Comparison of ENCODE assay signal across 32 mouse cellular contexts in the genomic region with DNA sequence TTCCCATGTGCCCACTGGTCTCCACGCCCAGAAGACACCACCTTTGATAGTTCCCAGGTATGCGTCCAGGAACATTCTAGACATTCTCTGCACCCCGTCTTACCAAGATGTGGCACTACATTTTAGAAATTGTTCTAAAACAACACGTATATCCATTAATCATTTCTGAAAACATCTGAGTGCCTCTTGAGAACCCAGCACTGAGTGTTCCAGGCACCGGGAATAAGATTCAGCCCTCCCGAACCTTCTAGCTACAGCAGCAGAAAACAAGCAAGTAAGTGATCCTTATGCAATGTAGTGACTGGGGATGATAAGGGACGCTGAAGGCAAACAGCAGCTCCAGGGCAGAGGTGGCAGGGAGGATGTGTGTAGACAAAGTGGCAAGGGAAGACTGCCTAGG. TPM values are rescaled to one million over a fixed set of nuclear protein-coding genes. Genes with fewer than 3 reads are reported as not detected.
"Had no signal": no experiment of that assay in that cellular context is flagged by ENCODE, and none has a peak within 500 bp of the region (broad histone marks: within the 10 kb centered on the region; RNA-seq: fewer than 3 reads in every experiment).

No protein-coding gene starts in this region.

- H3K27ac ChIP-seq: embryonic facial prominence, embryonic 10.5 days; embryonic facial prominence, embryonic 12.5 days; embryonic facial prominence, embryonic 13.5 days; embryonic facial prominence, embryonic 15.5 days; forebrain, embryonic 10.5 days; forebrain, embryonic 12.5 days; forebrain, embryonic 13.5 days; forebrain, embryonic 15.5 days; gastrocnemius, adult 2 months; heart, adult 2 months had no signal

- H3K9ac ChIP-seq: embryonic facial prominence, embryonic 12.5 days; embryonic facial prominence, embryonic 13.5 days; embryonic facial prominence, embryonic 15.5 days; forebrain, embryonic 12.5 days; forebrain, embryonic 13.5 days; forebrain, embryonic 15.5 days; forebrain, postnatal 0 days had no signal

- H3K4me2 ChIP-seq: embryonic facial prominence, embryonic 12.5 days; embryonic facial prominence, embryonic 13.5 days; embryonic facial prominence, embryonic 15.5 days; forebrain, embryonic 12.5 days; forebrain, embryonic 13.5 days; forebrain, embryonic 15.5 days had no signal

- H3K36me3 ChIP-seq: embryonic facial prominence, embryonic 10.5 days; embryonic facial prominence, embryonic 12.5 days; embryonic facial prominence, embryonic 13.5 days; embryonic facial prominence, embryonic 15.5 days; forebrain, embryonic 10.5 days; forebrain, embryonic 12.5 days; forebrain, embryonic 15.5 days had no signal

- ATAC-seq: forebrain, embryonic 13.5 days; forebrain, embryonic 14.5 days; forebrain, embryonic 15.5 days; forebrain, embryonic 16.5 days; forebrain, postnatal 0 days had no signal

- H3K27me3 ChIP-seq: embryonic facial prominence, embryonic 12.5 days; embryonic facial prominence, embryonic 15.5 days; forebrain, embryonic 13.5 days; forebrain, embryonic 15.5 days had no signal

- H3K9me3 ChIP-seq: embryonic facial prominence, embryonic 10.5 days; embryonic facial prominence, embryonic 12.5 days; embryonic facial prominence, embryonic 13.5 days; embryonic facial prominence, embryonic 15.5 days; forebrain, embryonic 10.5 days; forebrain, embryonic 12.5 days; forebrain, embryonic 13.5 days; forebrain, embryonic 15.5 days had no signal

- DNase-seq: cerebellum, adult 8-10 months; cerebellum, adult 9-10 months; cerebellum, adult 9-11 months; cerebellum, postnatal 10 days; cerebellum, postnatal 14 days; cerebellum, postnatal 25 days; cerebellum, postnatal 36 days; embryo, embryonic 11 days; forebrain, postnatal 0 days; gastrocnemius, adult 2 months; gastrocnemius, postnatal 10 days; gastrocnemius, postnatal 14 days; gastrocnemius, postnatal 25 days; gastrocnemius, postnatal 36 days; heart, adult 18-20 months; heart, adult 2 months had no signal

- H3K4me3 ChIP-seq: embryonic facial prominence, embryonic 10.5 days; embryonic facial prominence, embryonic 12.5 days; embryonic facial prominence, embryonic 13.5 days; embryonic facial prominence, embryonic 15.5 days; erythroblast, embryonic 14.5 days; forebrain, embryonic 10.5 days; forebrain, embryonic 12.5 days; forebrain, embryonic 13.5 days; forebrain, embryonic 15.5 days; gastrocnemius, adult 2 months; heart, adult 2 months had no signal

- H3K4me1 ChIP-seq: embryonic facial prominence, embryonic 12.5 days; embryonic facial prominence, embryonic 13.5 days; embryonic facial prominence, embryonic 15.5 days; forebrain, embryonic 10.5 days; forebrain, embryonic 12.5 days; forebrain, embryonic 13.5 days; forebrain, embryonic 15.5 days had no signal

RNA-seq across cellular contexts. Expression of gene Lrrc52, which starts 24.9 kb away (rescaled TPM):
- polyA plus RNA-seq: cortical plate, adult 2 months; embryonic facial prominence, embryonic 10.5 days; embryonic facial prominence, embryonic 11.5 days; embryonic facial prominence, embryonic 12.5 days; embryonic facial prominence, embryonic 13.5 days; embryonic facial prominence, embryonic 14.5 days; embryonic facial prominence, embryonic 15.5 days; erythroblast, embryonic 14.5 days; forebrain, embryonic 10.5 days; forebrain, embryonic 11.5 days; forebrain, embryonic 12.5 days; forebrain, embryonic 13.5 days; forebrain, embryonic 14.5 days; forebrain, embryonic 15.5 days; forebrain, embryonic 16.5 days; forebrain, postnatal 0 days; frontal cortex, adult 2 months had no signal
